Mouse (Mus musculus): Measurements from ENCODE around the gene 6030452D12Rik.

Gene 6030452D12Rik

DNA sequence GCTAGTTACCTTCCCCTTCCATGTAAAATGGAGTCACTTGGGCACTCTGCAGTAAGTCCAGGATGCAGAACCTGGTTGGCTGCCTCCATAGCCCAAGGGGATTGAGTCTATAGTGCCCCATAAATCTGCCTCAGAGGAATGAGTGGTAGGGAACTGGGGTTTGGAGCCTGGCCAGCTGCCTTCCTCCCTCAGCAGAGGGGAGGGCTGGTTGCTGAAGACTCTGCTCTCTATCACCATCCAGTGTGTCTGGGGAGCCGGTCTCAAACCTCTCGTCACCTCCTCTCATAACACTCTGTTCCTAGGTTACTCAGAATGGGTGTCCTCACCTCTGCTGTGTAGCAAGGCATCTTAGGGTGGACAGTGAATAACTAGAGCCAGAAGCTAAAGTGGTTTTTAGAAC lies 16.3 kb downstream of the 6030452D12Rik start:
- DNase-seq (ENCODE audit: low spot score in 2 of 2) = no peak

DNA sequence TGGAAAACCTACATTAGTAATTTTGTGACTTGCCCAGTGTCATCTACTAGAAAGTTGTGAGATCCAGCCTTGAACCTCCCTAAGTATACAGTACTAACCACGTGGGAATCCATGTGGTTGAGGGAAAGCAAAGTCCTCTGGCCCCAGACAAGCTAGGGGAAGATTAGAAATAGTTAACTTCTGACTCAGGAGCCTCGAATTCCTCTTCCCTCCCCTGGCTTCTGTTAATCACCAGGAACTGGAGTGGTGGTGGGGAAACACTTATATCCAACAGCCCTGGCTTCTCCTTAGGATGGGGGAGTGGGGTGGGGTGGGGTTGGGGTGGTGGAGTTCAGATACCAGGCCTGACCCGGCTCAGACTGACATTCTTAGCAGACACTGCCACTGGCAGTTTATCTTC lies 18.4 kb downstream of the 6030452D12Rik start:
- DNase-seq (ENCODE audit: low spot score in 2 of 2) = no peak

DNA sequence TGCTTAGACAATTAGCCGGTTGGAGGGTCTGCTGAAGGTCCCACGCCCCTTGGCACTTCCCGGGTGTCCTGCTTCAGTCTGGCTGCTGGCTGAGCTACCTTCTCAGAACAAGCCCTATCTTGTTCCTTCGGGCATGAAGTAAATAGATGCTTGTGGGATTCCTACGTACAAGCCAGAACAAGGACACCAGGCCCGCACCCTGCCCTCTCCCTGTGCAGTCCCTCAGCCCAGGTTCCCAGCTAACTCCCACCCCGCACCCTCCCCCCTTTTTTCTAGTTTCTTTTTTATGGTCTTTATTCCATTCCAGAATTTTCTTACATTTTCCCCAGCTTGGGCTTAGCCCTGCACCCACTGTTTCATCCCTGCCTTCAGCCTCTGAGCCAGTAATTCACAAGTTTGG lies 20.3 kb downstream of the 6030452D12Rik start:
- DNase-seq (ENCODE audit: low spot score in 2 of 2) = no peak

DNA sequence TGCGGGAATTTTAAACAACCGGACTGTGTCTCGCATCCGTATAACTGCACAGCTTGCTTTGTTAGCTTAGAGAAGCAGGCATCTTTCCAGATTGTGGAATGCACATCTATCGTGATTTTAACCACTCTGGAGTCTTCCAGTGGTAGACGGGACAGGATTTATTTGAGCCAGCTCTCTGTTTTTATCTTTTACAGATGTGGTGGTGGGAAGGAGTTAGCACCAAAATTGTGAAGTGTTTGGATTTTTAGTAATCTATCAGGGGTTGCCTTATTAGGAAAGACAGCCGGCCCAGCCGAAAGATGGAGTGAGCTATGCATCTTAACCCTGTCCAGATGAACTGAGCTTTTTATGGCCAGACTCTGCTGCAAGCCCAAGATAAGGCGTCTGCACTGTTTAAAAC lies 21.5 kb downstream of the 6030452D12Rik start:
- DNase-seq (ENCODE audit: low spot score in 2 of 2) = no peak

DNA sequence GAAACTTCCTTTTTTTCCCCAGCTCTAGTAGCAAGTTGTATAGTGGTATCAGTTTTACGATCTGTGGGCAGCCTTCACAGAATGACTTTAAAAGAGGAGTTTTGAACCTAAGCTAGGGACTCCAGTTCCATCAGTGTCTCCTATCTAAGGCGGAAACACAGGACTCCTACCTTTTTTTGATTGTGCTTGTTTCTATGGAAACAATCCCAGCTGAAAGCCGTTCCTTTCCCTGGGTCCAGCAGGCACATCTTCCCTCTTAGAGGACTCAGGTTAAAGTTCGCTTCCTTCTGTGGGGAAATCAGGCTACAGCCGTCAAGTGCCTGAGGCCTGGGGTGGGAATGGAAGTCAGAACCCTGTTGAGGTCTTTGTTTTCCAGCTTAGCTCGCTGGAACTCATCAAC lies 26.4 kb downstream of the 6030452D12Rik start:
- DNase-seq (ENCODE audit: low spot score in 2 of 2) = no peak

DNA sequence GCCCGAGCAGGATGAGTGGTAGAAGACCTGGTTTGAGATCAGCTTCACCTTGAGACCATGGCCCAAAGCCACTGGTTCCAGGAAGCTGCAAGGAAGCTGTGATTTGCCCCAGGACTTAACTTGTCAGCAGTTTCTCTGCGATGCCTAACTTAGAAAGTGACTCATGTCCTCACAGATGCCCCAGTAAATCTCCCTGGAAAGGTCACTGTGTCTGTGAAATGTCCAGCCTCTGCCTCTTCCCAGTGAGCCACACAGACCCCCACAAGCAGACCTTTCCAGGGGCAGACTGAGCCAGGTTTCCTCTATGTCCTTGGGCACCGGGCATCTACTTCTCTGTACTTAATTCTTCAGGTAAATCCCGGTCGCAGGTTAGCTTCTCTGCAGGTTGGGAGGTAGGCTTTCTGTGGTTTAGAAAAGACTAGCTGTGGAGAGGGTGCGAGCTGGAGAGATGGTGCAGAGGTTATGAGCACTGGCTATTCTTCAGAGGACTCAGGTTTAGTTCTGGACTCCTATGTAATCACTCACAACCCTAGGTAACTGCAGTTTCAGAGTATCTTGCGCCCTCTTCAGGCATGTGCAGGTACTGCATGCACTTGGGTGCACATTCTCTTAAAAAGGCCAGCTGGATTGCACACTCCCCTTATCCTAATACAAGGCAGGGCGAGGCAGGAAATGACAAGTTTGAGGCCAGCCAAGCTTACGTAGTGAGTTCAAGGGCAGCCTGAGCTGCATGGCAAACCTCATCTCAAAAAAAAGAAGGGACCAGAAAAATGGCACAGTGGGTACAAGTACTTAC lies 27.1 kb downstream of the 6030452D12Rik start:
- DNase-seq (ENCODE audit: low spot score in 2 of 2) = no peak

DNA sequence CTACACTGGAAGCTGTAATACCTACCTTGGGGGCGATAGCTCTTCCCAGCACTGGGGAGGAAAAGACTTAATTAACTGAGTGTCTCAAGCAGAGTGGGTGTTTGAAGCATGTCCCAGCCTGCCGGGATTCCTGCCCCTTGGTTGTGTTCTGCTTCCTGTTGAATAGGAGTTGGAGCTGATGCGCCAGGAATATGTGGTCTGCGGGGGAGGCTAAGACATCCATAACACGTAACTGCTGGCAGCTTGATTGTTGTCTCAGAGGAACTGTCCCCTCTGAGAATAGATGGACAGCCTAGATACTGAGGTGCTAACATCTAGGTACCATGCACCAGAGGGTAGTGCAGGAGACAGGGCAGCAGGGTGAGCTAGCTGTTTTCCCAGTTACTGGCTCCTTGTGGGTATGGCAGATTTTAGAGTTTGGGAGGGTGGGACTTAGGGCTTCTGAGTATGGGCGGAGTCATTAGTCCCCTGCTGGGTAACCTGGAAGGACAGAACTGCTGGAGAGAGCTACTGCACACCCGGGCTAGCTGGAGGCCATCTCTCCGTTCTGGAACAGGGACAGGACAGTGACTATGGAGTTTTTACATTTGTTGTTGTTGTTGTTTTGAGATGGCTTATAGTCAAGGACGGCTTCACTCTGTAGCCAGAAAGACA lies 28.4 kb downstream of the 6030452D12Rik start:
- DNase-seq (ENCODE audit: low spot score in 2 of 2) = no peak

DNA sequence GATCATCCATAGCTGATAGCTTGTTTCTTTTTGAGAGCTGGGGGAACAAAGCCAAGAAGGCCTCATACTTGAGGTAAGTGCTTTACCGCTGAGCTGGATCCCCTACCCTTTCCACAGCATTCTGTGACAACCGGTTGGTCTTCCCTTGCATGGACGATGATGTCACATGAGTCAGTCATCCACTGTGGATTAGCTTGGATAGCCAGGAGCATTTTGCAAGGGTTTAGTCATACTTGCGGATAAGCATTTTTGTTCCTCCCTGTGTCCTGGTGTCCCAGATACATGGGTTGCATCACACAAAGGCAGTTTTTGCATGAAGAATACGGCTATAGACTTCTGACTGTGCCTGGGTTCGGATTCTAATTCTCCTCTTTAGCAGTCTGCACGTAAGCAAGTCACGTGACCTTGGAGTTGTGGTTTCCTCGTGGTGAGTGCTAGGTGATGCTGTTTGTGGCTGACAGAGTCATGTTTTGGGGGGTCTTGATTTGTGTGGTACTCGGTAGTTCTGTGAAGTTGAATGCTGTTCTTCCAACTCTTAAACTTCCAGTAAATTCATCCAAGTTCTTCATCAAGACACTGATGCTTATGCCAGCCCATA lies 29.7 kb downstream of the 6030452D12Rik start:
- DNase-seq (ENCODE audit: low spot score in 2 of 2) = no peak

DNA sequence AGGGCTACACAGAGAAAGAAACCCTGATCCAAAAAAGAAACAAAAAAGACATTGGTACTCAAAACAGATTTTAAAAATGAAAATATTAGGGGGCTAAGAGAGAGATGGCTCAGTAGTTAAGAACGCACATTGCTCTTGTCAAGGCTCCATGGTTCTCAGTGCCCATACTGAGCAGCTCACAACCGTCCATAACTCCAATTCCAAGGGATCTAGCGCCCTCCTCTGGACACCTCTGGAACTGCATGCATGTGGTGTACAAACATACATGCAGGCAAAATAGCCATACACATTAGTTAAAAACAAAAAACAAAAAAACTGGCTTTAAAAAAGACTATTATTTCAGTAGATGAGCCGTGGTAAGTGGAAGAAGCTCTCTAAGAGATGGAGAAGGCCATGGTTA lies 30.2 kb downstream of the 6030452D12Rik start:
- no peak for DNase-seq (ENCODE audit: low spot score in 2 of 2)

DNA sequence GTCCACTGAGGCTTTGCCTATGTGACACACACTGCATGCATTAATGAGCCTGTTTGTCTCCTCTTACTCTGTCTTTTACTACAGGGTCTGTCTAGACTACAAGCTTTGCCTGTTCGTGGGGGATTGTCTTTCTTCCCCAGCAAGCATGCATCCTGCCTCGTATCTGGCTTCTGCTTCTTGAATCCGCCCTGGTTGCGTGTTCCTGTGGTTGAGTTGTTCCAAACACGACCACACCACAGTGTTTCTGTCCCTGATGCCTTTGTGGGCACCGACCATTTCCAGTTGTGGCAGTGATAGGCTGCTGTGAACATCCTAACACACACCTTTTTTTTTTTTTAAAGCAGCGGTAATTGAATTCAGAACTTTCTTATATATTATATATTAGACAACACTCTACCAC lies 33.4 kb downstream of the 6030452D12Rik start:
- DNase-seq (ENCODE audit: low spot score in 2 of 2) = no peak

DNA sequence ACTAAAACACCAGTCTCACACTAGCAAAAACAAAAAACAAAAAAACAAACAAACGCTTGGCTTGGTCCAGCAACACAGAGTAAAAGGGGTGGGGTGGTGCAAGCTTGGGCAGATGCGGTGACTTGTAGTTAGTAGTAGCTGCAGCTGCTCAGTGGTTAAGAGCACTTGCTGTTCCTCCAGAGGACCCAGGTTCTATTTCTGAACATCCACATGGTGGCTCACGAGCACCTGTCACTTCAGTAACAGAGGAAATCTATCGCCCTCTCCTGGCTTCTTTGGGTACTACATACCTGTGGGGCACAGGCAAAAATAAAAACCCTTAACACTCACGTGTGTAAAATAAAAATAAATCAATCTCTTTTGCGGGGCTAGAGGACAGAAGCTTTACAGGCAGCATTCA lies 34.1 kb downstream of the 6030452D12Rik start:
- peak; percentile 43 to 55 for DNase-seq (ENCODE audit: low spot score in 2 of 2)

DNA sequence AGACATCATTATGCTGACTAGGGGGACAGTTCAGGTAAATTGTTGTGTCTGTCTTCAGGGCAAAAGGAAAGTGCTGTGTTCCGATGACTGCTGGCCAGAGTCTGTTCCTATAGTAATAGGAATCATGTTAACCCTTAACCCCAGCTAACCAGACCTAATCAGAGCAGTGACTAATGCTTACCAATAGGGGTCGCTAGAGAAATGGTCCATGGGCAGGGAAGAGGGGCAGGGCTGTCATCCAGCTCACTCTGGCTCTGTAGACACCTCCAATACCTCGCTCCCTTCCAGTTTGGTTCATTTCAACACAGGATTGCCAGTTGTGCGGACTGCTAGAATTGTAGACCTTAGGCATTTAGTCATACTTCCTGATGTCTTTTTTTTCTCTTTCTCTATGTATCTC lies 35.1 kb downstream of the 6030452D12Rik start:
- no peak for DNase-seq (ENCODE audit: low spot score in 2 of 2)

DNA sequence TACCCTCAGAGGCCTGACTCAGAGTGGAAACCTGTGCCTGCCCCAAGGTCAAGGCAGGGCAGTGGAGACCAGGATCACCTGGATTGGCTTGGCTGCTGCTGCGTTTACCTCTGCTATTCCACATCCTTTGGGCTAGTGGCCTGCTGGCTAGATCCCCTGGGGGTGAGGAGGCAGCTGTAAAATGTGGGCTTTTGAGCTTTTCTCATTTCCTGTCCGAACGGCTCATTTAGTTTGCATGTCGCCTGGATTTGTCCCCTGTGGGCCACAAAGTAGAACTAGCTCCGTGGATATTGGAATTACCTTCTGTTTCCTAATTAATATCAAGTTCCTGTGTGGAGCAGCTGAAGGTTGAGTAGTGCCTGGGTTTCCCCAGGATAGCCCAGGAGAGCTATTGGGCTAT lies 38.9 kb downstream of the 6030452D12Rik start:
- no peak for DNase-seq (ENCODE audit: low spot score in 2 of 2)

DNA sequence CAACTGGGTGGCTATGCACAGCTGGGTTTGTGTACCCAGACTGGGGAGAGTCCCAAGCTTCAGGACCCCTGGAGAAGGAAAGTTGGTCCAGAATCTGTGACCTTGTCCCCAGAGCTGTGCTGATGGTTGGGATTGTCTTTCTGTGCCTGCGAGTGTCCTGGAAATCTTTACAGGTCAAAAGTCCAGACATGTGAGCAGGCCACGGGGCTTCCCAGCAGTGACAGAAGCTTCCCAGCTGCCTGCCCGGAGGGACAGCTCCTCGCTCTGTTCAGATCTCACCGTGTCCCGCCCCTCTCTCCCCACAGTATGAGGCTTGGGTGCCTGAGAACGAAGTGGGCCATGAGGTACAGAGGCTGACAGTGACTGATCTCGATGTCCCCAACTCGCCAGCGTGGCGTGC lies 40.7 kb downstream of the 6030452D12Rik start:
- DNase-seq (ENCODE audit: low spot score in 2 of 2) = no peak

DNA sequence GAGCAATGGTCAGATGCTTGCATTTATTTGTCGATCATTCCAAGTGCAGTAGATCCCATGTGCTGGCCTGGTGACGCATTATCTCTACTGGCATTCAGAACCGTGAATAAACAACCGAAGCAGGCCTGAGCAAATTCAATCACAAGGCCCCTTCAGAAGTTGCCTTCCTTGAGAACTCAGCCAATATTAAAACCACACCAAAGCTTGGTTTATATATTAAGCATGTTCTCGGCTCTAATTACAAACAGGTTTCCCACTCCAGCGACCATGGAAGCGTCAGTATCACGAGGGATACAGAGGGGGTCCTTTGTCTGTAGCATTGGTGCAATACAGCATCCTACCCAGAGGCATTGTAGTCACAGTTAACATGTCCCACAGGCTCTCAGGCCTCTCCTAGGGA lies 42.7 kb downstream of the 6030452D12Rik start:
- DNase-seq (ENCODE audit: low spot score in 2 of 2) = no peak

DNA sequence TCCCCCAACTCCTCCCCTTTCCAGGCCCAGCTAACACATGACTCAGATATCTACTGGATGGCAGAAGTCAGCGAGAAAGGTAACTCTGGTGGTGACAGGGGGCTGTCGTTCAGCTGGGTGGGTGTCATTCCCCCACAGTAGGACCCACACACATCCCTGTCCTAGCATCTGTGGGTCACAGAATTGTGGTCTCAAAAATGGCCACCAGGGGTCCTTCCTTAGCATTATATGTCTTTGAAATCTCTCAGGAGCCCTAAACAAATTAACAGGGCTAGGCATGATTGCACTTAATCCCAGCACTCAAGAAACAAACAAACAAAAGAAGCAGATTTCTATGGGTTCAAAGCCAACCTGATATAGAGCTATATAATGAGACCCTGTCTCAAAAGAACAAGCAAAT lies 44.8 kb downstream of the 6030452D12Rik start:
- no peak for DNase-seq (ENCODE audit: low spot score in 2 of 2)

DNA sequence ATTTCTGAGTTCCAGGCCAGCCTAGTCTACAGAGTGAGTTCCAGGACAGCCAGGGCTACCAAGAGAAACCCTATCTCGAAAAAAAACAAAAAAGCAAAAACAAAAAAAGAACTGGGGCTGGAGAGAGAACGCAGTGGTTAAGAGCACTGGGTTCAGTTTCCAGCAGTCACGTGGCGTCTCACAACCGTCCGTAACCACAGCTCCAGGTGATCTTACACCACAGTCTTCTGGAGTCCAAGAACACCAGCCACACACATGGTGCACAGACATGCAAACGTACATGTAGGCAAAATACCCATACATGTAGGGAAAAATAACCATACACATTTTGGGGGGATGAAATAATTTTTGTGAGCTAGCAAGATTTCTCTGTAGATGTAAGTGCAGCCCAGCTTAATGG lies 46.4 kb downstream of the 6030452D12Rik start:
- no peak for DNase-seq (ENCODE audit: low spot score in 2 of 2)

DNA sequence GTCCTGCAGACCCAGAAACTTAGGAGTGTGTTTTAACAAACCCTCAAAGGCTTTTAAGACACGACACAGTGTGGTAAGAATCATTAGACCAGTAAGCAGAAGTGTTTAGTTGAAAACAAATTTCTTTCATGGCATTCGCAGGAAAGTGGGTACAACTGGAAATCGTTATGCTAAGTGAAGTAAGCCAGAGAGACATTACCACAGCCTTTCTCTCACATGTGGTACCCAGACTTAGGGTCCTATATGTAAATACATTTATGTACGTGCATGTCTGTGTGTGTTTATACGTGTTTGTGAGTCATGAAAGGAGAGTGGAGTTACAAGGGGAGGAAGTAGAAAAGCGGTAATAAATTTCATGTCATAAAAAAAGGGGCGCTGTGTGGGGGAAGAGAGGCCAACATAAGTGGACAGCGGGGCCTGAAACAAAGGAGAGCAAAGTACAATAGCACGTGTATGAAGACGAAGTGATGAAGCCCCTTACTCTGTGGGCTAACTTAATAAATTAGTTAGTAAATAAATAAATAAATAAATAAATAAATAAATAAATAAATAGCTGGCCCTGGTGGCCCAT lies 48.1 kb downstream of the 6030452D12Rik start:
- DNase-seq (ENCODE audit: low spot score in 2 of 2) = no peak

DNA sequence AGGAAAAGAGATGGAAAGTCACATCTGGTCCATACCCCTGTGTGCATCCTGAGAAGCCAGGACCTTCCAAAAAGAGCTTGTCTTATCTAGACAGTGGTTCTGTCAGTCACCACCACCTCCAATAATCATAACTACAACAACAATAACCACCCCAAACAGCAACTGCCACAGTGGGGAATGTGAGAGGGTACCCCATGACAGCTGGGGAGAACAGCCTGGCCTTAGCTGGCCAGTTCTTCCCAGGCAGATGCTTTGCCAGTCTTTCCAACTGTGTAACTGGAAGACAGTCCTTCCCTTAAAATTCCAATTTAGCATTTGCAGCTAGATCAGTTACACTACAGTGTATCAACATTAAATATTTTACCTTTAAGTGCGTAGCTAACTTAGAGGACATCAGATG lies 50.6 kb downstream of the 6030452D12Rik start:
- DNase-seq (ENCODE audit: low spot score in 2 of 2) = no peak

DNA sequence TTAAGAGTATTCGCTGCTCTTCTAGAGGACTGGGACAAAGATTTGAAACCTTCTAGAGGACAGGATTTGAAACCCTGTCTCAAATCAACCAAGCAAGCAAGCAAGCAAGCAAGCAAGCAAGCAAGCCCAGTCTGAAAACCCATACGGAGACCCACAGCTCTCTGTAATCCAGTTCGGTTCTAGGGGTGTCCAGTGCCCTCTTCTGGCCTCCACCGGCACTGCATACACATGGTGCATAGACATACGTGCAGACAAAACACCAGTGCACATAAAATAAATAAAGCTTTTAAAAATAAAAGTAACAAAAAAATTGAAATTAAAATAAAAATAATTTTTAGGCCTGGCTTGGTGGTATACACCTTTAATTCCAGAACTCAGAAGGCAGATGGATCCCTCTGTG lies 53.7 kb downstream of the 6030452D12Rik start:
- no peak for DNase-seq (ENCODE audit: low spot score in 2 of 2)

DNA sequence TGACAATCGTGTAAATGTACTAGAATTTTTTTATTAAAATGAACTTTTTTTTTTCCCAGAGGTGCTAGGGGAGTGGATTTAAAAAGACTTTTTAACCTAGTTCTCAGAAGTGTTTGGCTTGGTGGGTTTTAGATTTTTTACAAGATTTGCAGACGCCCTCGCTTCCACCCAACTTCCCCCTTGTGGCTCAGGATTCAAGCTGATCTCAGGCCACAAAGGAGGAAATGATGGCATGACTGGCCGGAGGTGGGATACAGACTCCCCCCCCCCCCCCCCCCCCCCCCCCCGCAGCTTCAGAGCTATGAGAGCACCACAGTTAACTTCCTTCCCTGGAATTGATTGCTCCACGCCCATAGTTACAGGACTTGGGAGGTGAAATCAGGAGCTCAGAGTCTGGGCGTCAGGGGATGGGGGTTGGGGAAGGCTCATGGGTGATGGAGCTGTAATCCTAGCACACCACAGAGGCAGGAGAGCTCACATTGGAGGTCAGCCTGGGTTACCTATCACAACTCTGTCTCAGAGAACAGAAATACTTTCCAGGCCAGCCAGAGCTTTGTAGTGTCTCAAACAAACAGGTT lies 55.8 kb downstream of the 6030452D12Rik start:
- no peak for DNase-seq (ENCODE audit: low spot score in 2 of 2)
